Mouse (Mus musculus) hindlimb bud, embryonic 11.5 days (tissue): ENCODE results near the gene Smarcc2.
A peak's percentile ranks its signal among the peaks of the same experiment; 100 is the strongest.

Experiments
- DNase-seq: peaks from one replicate; pipeline ENCODE4 v3.0.0-alpha.2; 2012; ENCODE audit warnings: low read depth, low spot score; ENCODE audit errors: extremely low spot score

The Smarcc2 gene

DNA sequence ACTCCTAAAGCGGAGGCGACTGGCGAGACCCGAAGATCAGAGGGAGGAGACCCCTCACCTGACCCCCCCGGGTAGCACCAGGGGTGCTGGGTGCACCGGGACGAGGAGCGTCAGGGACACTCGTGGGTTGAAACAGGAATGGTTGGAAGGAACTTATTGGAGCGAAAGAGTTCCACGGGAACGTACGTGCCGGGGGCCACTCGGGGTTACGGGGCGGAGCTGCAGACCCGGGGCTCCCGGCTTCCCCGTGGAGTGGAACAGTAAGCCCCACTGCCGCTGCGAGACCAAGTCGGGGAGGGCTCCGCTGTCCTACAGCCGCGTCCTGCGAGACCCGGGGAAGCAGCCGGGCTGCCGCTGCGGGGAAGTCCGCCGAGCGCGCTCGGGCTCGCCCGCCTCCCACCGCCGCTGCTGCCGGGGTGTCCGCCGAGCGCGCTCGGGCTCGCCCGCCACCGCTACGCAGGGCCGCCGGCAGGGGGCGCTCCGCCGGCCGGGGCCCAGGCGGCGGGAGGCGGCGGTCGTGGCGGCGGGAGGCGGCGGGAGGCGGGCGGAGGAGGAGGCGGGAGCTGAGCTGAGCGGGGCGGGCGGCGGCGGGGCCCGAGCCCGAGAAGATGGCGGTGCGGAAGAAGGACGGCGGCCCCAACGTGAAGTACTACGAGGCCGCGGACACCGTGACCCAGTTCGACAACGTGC, at the start of gene Smarcc2:
Gene Smarcc2 (plus strand): TSS at position 530 of the 690 bp plus-strand sequence.
- DNase-seq, result no peak

DNA sequence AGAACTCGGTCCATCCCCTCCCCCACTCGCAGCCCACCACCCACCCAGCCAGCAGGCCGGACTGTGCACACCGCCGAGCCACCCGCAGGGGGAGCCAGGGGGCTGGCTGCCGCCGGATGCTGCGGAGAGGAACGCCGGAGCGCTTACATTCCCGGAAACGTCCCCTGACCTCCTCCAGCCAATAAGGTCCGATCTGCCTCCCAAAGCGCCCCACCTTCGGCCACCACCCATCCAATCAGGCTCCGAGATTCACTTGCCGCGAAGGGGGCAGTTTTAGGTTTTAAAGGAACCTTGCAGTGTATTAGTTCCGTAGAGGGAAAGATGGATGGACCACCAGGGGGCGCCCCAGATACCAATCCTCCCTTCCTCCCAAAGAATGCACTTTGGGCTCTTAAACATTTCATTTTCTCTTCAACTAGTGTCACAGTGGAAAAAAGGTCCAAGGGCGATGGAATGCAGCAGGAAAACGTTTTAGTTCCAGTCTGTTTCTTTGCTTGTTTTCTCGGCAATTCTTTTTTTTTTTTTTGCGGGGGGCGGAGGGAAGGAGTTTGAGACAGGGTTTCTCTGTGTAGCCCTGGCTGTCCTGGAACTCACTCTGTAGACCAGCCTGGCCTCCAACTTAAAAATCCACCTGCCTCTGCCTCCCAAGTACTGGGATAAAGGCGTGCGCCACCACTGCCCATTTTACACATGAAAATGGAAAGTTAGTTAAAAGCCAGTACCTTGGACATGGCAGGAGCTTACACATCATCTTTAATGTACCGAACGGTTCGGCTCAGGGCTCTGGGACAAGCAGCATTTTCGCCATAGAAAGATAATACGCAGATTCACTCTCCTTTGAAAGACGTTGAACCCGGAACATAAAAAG, 49.1 kb upstream of the Smarcc2 start:
- peak; percentile 93 for DNase-seq

DNA sequence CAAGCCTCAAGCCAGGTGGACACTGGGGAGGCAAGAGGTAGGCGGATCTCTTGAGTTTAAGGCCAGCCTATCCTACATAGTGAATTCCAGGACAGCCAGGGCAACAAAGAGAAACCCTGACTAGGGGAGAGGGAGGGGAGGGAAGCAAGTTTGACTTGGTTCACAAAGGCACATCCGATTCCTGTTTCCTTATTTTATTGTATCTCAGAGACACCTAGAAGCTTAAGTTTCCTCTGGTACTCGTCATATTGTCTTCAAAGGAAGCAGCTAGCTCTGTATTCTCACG, 48.5 kb upstream of the Smarcc2 start:
- no peak for DNase-seq

DNA sequence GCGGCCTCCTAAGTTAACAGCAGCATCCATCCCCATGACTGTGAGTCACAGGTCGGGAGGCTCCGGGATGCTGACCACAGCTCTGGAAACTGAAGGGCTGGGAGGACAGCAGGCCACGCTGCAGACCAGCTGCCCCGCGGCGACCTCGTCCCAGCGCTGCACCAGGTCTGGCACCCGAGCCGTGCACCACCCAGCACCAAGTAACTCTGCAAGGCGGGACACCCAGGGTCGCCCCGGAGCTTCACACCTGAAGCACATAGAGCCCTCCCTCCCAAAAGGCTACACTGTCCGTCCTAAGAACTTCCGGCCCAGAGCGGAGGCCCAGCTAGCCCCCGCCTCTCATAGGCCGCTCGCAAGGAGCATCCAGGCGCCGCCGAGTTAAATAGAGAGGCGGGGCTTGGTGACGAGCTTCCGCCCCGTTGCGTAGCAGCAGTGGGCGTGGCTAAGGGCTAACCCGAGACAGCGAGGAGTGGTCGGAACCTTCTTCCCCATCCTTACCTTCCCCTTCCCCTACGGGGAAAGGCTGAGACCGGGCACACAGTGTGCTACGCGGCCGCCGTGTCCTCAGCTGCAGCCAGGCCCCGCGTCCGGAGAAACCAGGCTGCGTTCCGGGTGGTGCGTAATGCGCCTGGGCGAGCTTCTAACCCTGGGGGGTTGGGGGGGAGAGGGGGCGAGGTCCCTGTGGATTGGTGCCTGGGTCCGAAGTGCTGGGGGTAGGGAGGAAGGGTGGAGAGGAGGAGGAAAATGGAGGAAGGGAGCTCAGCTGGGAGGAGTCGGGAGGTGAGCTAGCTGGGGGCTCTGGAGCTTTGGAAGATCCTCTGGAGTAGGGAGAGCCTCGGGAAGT, 47.6 kb upstream of the Smarcc2 start, which contains the start of the genes Nabp2 and Rnf41:
Gene Nabp2 (minus strand): TSS at position 282 of the 844 bp plus-strand sequence.
Gene Rnf41 (plus strand): TSS at position 447 of the 844 bp plus-strand sequence.
- DNase-seq, result peak; percentile 88

DNA sequence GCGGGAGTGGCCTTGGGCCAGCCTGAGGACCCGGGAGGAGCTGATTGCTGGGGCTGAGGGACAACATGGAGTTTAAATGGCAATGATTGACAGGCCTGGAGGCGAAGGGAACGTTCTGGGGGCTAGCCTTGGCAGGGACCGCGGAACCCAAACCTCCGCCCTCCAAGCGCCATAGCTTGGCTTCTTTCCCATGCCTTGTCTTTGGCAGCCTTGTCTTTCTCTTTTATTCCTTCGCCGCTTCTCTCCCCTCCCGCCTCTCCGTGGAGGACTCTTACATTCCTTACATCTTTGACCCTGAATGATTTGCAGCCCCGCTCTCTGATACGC, 47.0 kb upstream of the Smarcc2 start:
- DNase-seq, result no peak

DNA sequence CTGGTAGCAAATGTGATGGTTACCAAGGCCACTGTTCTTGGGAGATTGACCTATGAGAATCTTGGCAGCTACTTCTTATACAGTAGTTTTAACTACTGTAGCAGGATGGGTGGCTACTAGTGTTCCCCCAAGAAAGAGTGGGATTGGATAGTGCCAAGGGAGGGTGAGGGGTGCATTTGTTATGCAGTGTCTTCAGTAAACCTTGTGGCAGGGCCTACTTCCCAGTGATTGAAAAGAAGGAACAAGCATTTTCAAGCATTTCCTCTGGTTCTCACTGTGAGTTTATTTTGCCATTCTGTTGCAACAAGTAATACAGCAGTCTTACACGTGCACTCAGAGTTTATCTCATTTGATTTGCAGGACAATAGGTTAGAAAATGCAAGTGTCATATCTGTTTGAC, 46.5 kb upstream of the Smarcc2 start:
- no peak for DNase-seq

DNA sequence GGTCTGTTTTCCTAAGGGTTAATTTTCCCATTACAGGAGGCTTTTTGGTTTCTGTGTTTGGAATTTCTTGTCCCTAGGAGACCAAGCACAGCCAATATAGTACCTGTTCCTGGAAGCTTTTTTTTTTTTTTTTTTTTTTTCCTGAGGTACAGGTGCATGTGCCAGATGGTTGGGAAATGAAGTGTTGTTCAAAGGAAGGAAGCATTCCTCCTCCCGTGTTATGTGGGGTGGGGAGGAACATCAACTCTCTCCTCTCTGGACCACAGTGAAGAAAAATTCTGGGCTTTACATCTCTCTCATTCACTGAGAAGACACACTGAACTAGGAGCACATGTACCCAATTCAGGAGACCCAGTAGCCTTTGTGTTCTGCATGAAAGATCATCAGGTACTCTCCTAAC, 46.0 kb upstream of the Smarcc2 start:
- DNase-seq, result no peak

DNA sequence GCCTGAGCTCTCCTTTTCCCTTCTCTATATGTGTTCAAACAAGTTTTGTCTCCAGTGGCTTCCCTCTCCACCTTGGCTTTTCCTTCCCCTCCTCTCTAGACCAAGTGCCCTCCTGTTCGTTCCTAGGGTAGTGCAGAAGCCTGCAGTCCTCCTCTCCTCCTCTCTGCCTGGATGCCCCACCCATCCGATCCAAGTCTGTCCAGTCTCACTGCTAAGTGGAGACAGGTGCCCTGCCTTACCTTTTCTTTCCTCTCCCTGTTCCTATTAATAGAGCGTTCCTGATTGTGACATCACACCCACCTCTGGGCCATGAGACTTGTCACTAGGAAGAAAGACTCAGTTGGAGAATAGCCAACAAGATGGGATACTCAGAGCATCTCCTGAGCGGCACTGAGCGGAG, 44.2 kb upstream of the Smarcc2 start:
- DNase-seq, result no peak

DNA sequence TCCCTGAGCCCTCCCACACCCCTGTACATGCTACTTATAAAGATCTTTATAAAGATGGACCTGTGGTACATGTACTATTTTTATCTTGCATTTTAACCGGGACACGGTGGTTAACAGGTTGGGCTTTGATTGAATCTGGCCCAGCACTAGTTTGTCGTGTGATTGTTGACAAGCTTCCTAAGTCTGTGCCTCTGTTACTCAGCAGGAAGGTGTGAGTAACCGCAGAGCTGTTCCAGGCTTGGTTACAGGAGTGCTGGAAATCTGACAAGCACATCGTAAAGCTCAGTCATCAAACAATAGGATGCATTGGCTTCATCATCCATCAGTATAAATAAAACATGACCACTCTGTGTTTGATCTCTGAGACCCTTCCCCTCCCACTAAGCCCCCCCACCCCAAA, 36.6 kb upstream of the Smarcc2 start:
- DNase-seq, result no peak

DNA sequence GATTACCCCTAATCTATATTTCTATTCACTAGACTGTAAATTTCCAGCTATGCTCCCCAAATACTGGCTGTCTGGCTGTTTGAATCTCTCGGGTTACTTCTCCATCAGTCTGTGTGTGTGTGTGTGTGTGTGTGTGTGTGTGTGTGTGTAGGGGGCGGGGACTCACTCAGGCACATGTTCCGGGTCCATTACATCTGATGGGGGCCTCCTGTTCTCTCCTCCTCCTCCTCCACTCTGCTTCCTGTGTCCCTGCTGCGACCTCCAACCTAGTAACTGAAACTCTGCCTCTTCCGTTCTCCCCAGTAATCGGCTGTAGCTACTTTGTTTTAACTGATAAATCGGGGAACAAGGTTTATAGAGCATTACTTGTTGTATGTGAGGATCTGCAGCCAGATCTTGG, 34.4 kb upstream of the Smarcc2 start:
- DNase-seq, result no peak

DNA sequence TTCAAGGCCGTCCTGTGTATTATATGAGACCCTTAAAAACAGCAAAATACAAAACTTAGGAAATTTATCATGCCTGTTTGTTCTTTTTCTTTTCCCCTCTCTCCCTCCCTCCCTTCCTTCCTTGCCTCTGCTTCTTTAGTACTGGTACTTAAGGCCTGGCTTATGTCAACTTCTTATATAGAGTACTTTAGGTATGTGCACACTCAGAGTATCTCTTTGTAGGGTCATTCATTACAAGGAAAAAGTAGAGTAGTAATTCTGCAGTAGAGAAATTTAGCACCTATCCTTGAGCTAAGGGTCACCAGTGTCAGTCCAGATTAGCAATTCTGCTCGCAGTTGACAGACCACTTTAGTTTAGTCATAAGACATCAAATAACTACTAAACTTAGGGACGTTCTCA, 33.8 kb upstream of the Smarcc2 start:
- no peak for DNase-seq

DNA sequence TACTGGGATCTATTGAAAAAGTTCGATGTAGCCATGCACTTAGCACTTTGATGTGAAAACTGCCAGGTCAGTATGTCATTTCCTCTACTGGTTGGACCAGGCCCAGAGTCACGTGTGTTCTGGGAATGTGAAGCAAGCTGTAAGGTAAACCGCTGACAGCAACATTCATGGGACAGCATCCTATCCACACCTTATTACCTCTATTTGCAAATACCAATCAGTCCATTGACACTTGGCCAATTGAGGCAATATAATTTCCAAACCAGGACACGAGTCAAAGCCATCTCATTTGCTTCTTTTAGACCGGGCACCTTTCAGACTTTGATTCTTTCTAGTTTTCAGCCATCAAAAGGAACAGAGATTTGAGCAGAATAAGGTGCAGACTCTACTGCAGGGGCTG, 30.0 kb upstream of the Smarcc2 start:
- no peak for DNase-seq

DNA sequence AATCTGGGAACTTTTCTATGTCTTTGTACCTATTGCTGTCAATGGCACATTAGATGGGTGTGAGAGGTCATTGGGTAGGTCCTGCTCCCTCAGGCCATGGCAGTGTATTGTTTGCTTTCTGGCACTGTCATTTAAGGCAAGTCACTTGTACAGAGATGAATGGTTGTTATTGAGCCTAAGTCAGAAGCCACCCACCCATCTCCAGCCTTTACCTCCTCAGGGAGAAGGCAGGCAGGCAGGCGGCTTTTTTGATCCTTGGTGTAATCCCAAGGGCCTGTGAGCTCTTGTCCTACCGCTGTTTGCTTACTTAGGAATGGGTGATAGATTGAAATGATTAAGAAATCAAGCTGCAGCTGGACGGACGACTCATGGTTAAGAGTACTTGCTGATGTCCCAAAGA, 29.6 kb upstream of the Smarcc2 start:
- DNase-seq, result no peak

DNA sequence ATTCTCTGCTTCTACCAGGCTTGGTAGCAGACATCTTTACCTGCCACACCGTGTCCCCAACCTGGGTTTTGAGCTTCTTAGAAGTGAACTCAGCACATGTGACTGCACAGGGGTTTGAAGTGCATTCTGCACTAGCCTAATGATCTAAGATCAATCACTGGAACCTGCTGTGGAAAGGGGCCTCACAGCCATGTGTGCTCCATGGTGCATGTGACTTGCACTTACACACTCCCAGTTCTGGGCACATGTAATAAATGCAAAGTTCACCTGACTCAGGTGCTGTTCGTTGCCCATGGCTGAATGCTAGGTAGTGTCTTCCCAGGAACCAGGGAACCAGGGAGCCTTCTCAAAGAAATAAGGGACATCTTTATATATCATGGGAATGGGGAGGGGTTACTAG, 25.6 kb upstream of the Smarcc2 start:
- no peak for DNase-seq

DNA sequence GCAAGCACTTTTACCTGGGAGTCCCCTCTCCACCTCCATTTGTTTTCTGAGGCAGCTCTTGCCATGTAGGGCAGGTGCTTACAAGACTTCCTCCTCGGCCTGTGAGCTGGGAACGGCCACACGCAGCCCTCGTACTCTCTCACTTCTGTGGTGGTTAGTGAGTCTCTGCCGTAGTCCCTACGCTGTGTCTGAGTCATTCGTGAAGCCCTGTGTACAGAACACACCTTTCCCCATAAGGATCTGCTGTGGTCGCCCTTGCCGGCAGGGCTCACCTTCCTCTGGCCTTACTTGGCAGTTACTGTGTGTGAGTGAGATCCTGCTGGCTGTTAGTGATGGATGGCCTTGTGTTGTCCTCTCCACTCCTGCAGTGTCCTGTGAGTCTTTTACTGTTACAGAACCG, 24.4 kb upstream of the Smarcc2 start:
- no peak for DNase-seq

DNA sequence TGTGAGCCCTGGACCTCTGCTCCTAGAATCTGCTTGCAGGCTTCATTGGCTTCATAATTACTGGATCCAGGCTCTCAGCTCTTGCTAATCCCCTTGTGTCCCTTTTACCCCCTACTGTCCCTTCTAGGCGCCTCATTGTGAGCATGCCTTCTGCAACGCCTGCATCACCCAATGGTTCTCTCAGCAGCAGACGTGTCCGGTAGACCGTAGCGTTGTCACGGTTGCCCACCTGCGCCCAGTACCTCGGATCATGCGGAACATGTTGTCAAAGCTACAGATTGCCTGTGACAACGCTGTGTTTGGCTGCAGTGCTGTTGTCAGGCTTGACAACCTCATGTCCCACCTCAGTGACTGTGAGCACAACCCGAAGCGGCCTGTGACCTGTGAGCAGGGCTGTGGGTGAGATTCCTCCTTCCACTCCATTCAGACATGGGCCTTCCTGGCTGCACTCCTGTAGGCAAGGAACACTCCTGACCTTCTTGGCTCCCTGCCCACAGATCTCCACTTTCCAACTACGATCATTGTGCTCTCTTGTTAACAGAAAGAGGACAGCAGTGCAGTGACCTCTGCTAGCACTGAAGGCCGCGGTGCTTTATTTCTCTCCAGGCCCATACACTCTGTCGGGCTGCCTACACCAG, 23.7 kb upstream of the Smarcc2 start:
- no peak for DNase-seq

DNA sequence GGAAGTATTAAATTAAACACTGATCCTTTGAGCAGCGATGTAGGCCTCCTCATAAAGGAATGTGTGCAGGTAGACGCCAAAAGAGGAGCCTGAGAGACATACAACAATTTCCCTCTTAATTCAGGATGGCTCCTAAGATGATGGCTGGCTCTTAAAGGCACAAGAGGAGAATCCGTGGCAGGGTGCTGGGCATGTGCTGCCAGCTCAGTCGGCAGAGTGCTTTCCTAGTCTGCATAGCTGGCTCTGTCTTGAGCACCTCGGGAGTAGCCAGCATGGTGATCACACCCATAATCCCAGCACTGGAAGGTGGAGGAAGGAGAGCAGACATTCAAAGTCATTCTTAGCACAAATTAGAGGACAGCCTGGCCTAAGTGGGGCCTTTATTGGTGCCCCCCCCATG, 23.2 kb upstream of the Smarcc2 start:
- DNase-seq, result no peak

DNA sequence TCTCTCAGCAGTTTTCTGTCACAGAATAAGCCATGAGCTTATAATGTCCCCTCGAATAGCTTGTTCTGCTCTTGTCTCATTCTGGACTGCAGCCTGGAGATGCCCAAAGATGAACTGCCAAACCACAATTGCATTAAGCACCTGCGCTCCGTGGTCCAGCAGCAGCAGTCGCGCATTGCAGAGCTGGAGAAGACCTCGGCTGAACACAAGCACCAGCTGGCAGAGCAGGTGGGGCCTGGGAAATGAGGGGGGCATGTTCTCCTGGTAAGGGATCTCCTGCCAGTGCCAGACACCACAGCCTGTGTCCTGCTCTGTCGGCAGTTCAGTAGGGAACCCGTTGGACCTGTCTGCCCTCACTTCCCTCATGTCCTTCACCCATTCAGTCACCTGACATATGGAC, 22.7 kb upstream of the Smarcc2 start:
- no peak for DNase-seq

DNA sequence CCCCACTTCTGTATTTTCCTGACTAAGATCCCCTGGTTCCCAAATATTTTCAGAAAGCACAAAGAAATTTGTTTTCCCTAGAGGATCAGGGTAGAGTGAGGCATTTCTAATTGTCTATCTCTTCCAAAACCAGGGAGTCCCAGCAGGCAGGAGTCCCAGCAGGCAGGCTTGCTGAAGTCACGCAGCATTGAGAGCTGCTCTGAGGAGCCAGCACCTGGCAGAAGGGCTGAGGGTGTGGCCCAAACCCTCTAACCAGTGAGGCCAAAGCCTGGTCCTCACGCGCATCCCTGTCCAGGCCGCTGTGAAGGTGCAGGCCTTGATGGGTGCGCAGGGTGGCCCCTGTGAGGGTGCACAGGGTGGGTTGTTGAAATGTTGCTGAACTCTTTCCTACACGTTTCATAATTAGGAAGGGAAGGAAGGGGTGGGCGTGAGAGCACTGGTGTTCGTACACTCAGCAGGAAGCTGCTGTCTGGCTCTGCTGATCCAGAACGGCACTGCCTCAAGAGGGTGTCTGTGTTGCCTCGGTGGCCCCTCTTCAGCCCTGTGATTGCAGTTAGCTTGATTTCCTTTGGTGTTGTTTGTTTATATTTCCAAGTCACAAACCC, 20.3 kb upstream of the Smarcc2 start:
- no peak for DNase-seq

DNA sequence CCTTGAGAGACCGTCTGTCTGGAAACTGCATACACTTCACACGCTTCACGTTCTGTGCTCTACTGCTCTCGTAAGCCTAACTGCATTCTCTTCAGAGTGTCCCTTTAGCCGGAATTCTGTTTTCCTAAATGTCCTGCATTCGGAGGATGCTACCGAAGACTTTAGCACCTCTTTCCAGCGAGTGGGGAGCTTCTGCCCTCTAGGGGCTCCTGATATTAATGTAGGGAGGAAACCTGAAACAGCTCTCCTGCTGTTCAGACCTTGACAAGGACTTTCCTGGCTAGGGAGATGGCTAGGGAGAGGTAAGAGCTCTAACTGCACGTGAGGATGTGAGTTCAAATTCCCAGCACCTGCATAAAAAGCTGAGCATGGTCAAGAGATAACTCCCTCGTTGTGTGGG, 18.6 kb upstream of the Smarcc2 start:
- no peak for DNase-seq
